Mouse (Mus musculus) erythroblast, embryonic 14.5 days (primary cell): ENCODE results near the gene Adamts4.

Experiments
- GATA1 ChIP-seq: IDR thresholded peaks from 2 replicates; pipeline ENCODE4 v1.6.1; 2012; ENCODE audit warnings: low read length, inconsistent platforms, mixed read lengths
- TAL1 ChIP-seq: IDR thresholded peaks from 3 replicates; pipeline ENCODE4 v1.6.1; 2012; ENCODE audit warnings: low read length, inconsistent platforms, mixed read lengths

DNA sequence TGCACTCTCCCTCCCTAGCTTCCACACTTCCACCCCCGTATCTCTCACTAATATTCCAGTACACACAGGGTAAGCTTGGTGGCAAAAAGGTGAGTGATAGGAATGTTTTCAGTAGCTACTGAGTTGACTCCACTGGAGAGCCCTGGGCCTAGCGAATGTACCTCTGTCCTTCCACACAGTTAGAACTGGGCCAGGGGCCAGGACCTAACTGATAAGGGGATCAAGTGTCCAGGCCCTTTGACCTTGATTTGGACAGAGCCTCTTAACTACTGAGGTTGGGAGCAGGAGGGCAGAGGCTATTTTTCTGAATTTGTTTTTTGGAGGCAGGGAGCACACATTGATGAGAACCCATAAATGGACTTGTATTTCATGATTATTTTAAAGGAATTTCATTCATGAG is 26.4 kb upstream of the Adamts4 start:
- no peak for TF ChIP-seq TAL1
- TF ChIP-seq GATA1: no peak
